Mouse (Mus musculus) hindlimb bud, embryonic 11.5 days (tissue): ENCODE data around the gene Aldh18a1.

Source experiments
- DNase-seq: peaks from one replicate; pipeline ENCODE4 v3.0.0-alpha.2; 2012; ENCODE audit warnings: low read depth, low spot score; ENCODE audit errors: extremely low spot score

The Aldh18a1 gene

GRCm38 (mm10) chr19:40530323-40530722 lies 57.9 kb downstream of the Aldh18a1 start:
- no peak for DNase-seq

- no peak for DNase-seq
These were observed 60.0 kb downstream of the Aldh18a1 start for GRCm38 (mm10) chr19:40528254-40528653.

- DNase-seq, result no peak
These were observed 61.8 kb downstream of the Aldh18a1 start for GRCm38 (mm10) chr19:40526367-40527014.

GRCm38 (mm10) chr19:40523431-40524005 lies 64.7 kb downstream of the Aldh18a1 start:
- DNase-seq, result no peak

GRCm38 (mm10) chr19:40520403-40520802 lies 67.9 kb downstream of the Aldh18a1 start:
- DNase-seq, result no peak

GRCm38 (mm10) chr19:40518706-40519105 lies 69.6 kb downstream of the Aldh18a1 start:
- DNase-seq, result no peak

GRCm38 (mm10) chr19:40515596-40515995 lies 72.7 kb downstream of the Aldh18a1 start:
- DNase-seq, result no peak

GRCm38 (mm10) chr19:40514376-40514775 lies 73.9 kb downstream of the Aldh18a1 start:
- no peak for DNase-seq

- peak; percentile 83 for DNase-seq
These were observed 74.6 kb downstream of the Aldh18a1 start, which contains the start of gene Sorbs1 for GRCm38 (mm10) chr19:40513632-40514078. TSS of gene Sorbs1 (minus strand) at chr19:40513779.

GRCm38 (mm10) chr19:40512500-40513421 lies 75.5 kb downstream of the Aldh18a1 start:
- no peak for DNase-seq

- no peak for DNase-seq
These were observed 76.5 kb downstream of the Aldh18a1 start for GRCm38 (mm10) chr19:40511679-40512309.

GRCm38 (mm10) chr19:40511100-40511439 lies 77.2 kb downstream of the Aldh18a1 start:
- no peak for DNase-seq

- no peak for DNase-seq
These were observed 77.7 kb downstream of the Aldh18a1 start for GRCm38 (mm10) chr19:40510387-40511099.

- no peak for DNase-seq
These were observed 79.0 kb downstream of the Aldh18a1 start for GRCm38 (mm10) chr19:40509274-40509673.

- DNase-seq, result no peak
These were observed 79.4 kb downstream of the Aldh18a1 start for GRCm38 (mm10) chr19:40508851-40509250.

- DNase-seq, result no peak
These were observed 81.3 kb downstream of the Aldh18a1 start for GRCm38 (mm10) chr19:40506965-40507364.

- no peak for DNase-seq
These were observed 83.9 kb downstream of the Aldh18a1 start for GRCm38 (mm10) chr19:40504336-40504735.
